Mouse (Mus musculus) urinary bladder, postnatal 36 days (tissue): Measurements from ENCODE around the gene Snx21.

Experiments used
- DNase-seq, 2 experiments: peaks; one replicate each; pipeline ENCODE4 v3.0.0; 2022; ENCODE audit warnings: low spot score in 2 of 2, mixed read lengths in 1 of 2

The Snx21 gene

GRCm38 (mm10) chr2:164785481-164786387 is at the start of gene Snx21:
TSS of gene Snx21 (plus strand) at chr2:164785823.
- peak; percentile 83 to 93 for DNase-seq

DNA sequence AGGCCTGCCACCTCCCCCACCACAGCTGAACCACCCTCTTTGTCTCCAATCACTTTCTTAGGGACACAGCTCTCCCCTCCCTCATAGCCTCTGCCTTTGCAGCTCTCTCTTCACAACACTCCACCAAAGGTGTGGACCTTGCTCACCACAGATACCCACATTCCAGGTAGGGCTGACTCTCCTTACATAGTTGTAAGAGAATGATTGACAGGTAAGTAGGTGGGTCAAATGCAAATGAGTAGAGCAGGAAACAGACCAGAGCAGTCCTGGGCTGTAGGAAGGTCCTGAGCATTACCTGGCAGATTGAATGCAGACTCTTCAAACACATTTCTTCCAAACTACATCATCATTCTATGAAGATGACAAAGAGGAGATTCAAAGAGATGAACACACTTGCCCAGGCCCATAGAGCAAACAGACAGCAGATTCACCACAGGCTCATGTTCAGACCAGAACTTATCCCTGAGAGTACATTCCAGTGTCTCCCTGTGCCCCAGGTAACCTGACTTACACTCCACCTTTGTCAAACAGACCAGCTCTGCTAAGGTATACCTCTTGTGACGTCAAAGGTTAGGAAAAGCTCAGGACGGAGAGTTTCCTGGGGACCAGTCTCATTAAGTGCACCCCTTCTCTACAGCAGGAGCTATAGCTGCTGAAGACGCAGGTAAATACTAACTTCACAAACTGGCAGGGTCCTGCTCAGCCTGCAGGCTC is 48.1 kb upstream of the Snx21 start:
- no peak for DNase-seq

DNA sequence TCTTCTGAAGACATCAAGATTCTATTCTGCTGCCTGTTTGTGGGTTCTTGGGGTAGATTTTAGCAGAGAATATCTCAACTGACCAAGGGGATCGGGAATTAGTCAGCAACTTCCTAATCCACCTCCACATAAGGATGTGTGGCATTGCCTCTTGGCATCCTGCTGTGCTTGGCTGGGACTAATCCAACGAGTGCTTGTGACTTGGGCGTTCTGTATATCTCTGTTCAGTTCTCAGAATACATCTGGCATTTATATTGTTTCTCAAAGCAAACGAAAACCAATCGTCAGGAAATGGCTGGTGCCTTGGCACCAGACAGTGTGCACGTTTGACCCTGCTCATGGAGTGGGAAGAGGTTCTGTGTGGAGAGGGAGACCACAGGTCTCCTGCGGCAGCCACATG is 45.7 kb upstream of the Snx21 start:
- DNase-seq, result no peak

DNA sequence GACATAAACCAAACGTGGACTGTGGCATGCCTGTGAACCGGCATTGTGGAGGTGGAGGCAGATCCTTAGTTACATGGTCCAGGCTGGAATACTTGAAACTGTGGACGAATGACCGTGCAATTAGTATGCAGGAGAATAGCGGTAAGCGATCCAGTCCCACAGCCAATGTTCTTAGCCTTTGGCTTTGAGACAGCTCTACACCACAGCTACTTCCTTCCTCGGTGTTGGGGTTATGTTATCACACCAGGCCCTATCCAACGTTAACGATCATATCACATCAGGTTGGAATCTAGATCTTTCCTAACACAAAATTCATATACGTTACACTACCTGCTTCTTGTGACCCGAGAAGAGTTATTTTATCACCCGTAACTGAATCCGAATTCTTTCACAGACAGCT is 40.6 kb upstream of the Snx21 start:
- no peak for DNase-seq

GRCm38 (mm10) chr2:164745843-164746479 is 39.7 kb upstream of the Snx21 start, which contains the start of the genes Wfdc3 and Dnttip1:
TSS of gene Wfdc3 (minus strand) at chr2:164745931.
TSS of gene Dnttip1 (plus strand) at chr2:164745983.
- peak; percentile 91 to 93 for DNase-seq

- no peak for DNase-seq
These were observed 38.9 kb upstream of the Snx21 start for GRCm38 (mm10) chr2:164746693-164747092.

GRCm38 (mm10) chr2:164748191-164748590 is 37.4 kb upstream of the Snx21 start:
- no peak for DNase-seq

GRCm38 (mm10) chr2:164748991-164749390 is 36.6 kb upstream of the Snx21 start:
- no peak for DNase-seq

DNA sequence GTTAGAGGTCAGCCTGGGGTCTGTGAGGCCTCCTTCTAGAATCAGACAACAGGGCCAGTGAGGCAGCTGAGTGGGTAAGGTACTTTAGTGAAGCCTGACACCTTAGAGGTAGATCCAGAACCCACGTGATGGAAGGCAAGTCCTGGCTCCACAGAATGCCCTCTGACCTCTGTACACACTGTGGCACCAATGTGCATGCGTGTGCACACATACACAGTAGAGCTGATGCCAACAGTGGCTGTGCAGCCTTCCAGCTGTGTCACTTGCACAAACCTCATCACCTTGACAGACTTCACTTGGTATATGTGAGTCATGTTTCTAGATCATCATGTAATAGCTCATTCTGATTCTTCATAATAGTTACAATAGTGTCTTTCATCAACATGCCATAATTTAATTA is 33.2 kb upstream of the Snx21 start:
- no peak for DNase-seq

- no peak for DNase-seq
These were observed 31.5 kb upstream of the Snx21 start for GRCm38 (mm10) chr2:164754105-164754504.

DNA sequence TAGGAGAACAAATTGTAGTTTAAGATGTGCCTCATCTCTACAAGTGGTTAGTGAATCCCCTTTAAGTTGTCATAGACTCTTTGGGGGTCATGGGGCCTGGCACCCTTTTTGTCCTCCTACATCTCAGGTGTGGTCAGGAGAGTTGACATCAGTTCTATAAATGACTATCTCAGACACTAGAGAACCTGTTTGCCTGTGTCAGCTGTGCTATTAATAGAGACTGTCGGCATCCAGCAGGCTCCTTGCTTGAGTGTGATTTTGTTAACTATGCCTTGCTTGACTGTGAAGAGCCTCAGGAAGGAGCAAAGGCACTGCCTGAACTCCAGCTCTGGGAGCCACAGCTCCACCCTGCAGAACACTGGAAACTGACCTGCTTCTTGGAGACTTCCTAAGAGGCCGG is 30.8 kb upstream of the Snx21 start:
- DNase-seq, result no peak

- DNase-seq, result no peak
These were observed 27.8 kb upstream of the Snx21 start for GRCm38 (mm10) chr2:164757841-164758240.

GRCm38 (mm10) chr2:164758692-164759091 is 26.9 kb upstream of the Snx21 start:
- DNase-seq, result no peak

GRCm38 (mm10) chr2:164760059-164760833 is 25.4 kb upstream of the Snx21 start:
- DNase-seq, result no peak

- DNase-seq, result no peak
These were observed 24.1 kb upstream of the Snx21 start for GRCm38 (mm10) chr2:164761502-164761901.

GRCm38 (mm10) chr2:164761971-164762370 is 23.7 kb upstream of the Snx21 start:
- DNase-seq, result no peak

DNA sequence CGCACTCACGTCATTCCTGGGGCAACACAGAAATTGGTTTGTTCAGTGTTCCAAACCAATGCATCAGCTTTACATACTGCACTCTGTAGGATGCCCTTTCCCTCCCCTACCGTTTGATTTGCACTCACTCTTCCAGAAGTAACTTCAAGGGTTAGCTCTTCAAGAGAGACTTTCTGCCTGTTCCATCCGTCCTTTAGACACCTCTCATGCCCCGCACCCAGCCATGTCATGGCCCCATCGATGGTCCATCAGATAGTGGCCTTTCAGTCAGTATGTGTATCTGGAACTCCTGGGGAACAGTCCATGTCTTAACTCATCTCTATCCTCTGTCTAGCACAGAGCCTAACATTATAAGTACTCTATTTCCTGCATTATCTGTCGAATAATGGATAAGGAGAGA is 23.0 kb upstream of the Snx21 start:
- DNase-seq, result no peak

DNA sequence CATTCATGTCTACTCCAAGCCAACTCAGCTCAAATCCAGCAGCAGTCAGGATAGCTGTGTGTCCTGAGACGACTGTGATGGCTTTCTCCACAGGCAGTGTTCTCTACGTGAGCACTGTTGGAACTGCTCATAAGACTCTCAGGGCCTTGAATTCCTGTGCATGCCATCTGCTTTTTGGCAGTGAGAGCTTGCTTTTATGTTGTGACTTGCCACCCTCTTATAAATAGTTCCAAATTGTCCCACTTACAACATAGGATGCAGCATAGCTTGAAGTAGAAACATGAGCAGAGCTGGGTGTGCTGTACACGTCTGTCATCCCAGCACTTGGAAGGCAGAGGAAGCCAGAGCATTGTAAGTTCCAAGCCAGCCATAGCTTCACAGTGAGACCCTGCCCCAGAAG is 19.8 kb upstream of the Snx21 start:
- DNase-seq, result no peak

DNA sequence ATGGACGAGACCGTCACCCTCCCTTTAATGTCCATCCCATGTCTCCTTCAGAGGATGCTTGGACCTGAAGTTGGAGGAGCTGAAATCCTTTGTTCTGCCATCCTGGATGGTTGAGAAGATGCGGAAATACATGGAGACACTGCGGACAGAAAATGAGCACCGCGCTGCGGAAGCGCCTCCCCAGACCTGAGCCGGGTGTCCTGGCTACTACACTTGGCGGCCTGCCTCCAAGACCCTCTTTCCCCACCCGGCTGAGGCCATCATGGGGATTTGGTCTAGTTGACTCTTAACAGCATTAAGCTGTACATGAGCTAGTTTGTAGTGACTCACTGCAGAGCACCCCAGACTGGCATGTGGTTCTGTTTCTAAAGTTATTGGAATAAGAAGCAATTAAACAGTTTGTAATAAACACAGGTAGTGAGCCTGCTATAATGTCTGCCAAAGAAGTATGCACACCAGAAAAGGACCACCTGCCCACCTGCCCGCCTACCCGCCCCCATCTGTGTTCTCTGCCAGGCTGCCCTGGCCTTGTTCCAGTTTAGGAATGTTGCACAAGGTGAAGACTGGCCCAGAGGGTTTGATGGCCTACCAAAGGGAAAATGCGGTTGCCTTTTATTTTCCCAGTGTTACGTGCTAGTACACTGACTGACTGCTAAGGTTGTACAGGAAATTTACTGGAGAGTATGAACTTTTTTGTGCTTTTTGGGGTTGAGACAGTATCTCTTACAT is 17.6 kb upstream of the Snx21 start:
- DNase-seq, result no peak

DNA sequence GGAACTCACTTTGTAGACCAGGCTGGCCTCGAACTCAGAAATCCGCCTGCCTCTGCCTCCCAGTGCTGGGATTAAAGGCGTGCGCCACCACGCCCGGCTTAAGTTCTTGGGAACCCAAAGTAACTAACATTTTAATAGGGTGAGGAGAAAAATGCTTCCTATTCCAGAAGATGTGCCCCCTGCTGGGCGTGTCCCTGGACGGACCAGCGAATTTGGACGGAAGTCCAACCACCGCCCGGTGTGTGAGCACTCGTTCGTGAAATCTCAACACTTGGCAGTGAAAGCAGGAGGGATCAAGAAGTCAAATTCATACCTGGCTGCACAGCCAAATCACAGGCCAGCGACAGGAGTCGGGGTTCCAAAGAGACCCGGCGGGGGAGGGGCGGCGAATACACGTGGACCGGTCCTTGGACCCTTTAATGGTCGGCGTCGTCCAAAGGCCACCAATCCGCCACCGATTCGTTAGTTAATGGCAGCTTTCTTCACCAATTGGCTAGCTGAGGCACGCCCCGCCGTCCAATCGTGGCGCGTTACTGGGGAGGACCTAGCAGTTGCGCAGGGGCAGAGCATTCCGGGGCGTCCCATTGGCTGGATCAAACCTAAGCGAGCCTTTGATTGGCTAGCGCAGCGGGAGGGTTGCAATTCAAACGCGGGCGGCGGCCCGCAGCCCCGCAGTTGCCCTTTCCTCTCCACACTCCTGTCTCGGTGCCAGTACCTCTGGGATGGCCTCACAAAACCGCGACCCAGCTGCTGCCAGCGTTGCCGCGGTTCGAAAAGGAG is 16.2 kb upstream of the Snx21 start, which contains the start of gene Ube2c:
Gene Ube2c, plus strand, starts transcription at position 641 of the 780 bp plus-strand sequence.
- peak; percentile 97 to 98 for DNase-seq
